Mouse (Mus musculus): ENCODE measurements around the gene Fntb. TPM values are rescaled to one million over a fixed set of nuclear protein-coding genes. Genes with fewer than 3 reads are reported as not detected.

The Fntb gene
- polyA plus RNA-seq, 1 experiment from 2014 or later, result 41.7 TPM

- ATAC-seq (ENCODE audit: insufficient number of reproducible peaks, insufficient read depth, low FRiP score, low TSS enrichment, low read depth), result no peak
- Histone ChIP-seq H3K4me1 (replicated peaks) (no peaks in the 10 kb centered on the region), H3K9ac (replicated peaks) (no peak overlapping the region), H3K27ac (no peak overlapping the region), H3K27me3 (no peaks in the 10 kb centered on the region), H3K4me2 (no peak overlapping the region), H3K36me3 (peaks cover 45% of the 10 kb centered on the region), H3K9me3 (no peaks in the 10 kb centered on the region), H3K4me3 (replicated peaks) (no peak overlapping the region)
- 76% methylated on average over 1 of the region's 1 CpGs for WGBS
Measured at GRCm38 (mm10) chr12:76906278-76906677, 140.9 kb downstream of the Fntb start.

GRCm38 (mm10) chr12:76909218-76909617 is 143.8 kb downstream of the Fntb start:
- no peak for ATAC-seq (ENCODE audit: insufficient number of reproducible peaks, insufficient read depth, low FRiP score, low TSS enrichment, low read depth)
- no peak overlapping the region for H3K4me2 ChIP-seq
- H3K27me3 ChIP-seq, result no peaks in the 10 kb centered on the region
- peaks cover 56% of the 10 kb centered on the region for H3K36me3 ChIP-seq
- no peaks in the 10 kb centered on the region for H3K4me1 ChIP-seq (replicated peaks)
- no peak overlapping the region for H3K4me3 ChIP-seq (replicated peaks)
- no peak overlapping the region for H3K9ac ChIP-seq (replicated peaks)
- WGBS, result 84% methylated on average over 5 of the region's 5 CpGs
- H3K27ac ChIP-seq, result no peak overlapping the region
- no peaks in the 10 kb centered on the region for H3K9me3 ChIP-seq

DNA sequence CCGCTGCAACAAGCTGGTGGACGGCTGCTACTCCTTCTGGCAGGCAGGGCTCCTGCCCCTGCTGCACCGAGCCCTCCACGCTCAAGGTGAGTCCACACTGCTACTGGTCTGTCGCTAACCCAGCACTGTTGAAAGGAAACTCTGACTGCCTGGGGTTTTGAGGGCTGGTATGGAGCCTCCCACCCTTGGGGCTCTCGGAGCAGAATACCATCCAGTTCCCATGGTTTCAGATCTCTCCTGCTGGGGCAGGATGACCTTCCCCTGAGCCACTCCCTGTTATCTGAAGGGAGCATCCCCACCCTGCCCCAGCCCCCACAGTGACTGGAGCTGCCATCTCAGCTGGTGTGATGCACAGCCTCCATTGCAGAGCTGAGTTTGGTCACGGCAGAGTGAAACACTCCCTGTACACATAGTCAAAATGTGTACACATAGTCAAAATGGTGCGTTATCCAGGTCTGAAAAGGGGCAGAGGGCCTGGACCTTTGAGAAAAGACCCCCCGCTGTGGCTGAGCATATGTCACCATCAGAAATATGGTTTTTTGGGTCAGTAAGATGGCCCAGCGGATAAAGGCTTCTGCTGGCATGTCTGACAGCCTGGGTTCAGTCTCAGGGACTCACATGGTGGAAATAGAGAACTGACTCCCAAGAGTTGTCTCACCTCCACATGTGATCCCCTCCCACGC is 145.0 kb downstream of the Fntb start:
- Histone ChIP-seq H3K9me3 (no peaks in the 10 kb centered on the region), H3K4me2 (no peak overlapping the region), H3K27ac (no peak overlapping the region), H3K9ac (replicated peaks) (no peak overlapping the region), H3K4me3 (replicated peaks) (no peak overlapping the region), H3K36me3 (peaks cover 58% of the 10 kb centered on the region), H3K4me1 (replicated peaks) (no peaks in the 10 kb centered on the region), H3K27me3 (no peaks in the 10 kb centered on the region)
- ATAC-seq (ENCODE audit: insufficient number of reproducible peaks, insufficient read depth, low FRiP score, low TSS enrichment, low read depth), result no peak
- 82% methylated on average over 11 of the region's 11 CpGs for WGBS

DNA sequence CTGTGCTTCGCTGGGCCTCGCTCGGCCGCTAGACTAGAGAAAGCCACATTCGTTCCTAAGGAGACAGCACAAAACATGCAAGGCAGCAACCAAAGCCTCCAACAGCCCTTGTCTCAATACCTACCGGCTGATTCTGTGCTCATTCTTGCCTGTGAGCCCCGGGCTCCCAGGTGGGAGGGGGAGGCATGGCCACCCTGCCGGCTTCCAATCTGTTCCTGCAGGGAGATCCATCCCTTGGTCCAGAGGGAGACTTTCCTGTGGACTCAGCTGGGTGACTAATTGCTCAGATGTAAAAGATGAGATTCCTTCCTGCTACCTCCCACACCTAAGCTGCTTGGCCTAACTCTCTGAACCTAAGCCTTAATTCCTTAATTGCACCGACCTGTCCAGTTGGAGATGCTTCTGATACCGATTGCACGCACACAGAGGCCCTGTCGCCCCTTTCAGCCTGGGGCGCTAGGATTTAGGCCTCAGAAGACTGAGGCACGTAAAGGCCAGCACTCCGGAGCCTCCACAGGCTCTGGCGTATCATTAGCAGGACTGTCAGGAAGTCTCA is 145.9 kb downstream of the Fntb start:
- 78% methylated on average over 16 of the region's 16 CpGs for WGBS
- Histone ChIP-seq H3K27ac (no peak overlapping the region), H3K36me3 (peaks cover 58% of the 10 kb centered on the region), H3K9me3 (no peaks in the 10 kb centered on the region), H3K27me3 (no peaks in the 10 kb centered on the region), H3K4me3 (replicated peaks) (no peak overlapping the region), H3K9ac (replicated peaks) (no peak overlapping the region), H3K4me2 (no peak overlapping the region), H3K4me1 (replicated peaks) (no peaks in the 10 kb centered on the region)
- ATAC-seq (ENCODE audit: insufficient number of reproducible peaks, insufficient read depth, low FRiP score, low TSS enrichment, low read depth), result no peak

DNA sequence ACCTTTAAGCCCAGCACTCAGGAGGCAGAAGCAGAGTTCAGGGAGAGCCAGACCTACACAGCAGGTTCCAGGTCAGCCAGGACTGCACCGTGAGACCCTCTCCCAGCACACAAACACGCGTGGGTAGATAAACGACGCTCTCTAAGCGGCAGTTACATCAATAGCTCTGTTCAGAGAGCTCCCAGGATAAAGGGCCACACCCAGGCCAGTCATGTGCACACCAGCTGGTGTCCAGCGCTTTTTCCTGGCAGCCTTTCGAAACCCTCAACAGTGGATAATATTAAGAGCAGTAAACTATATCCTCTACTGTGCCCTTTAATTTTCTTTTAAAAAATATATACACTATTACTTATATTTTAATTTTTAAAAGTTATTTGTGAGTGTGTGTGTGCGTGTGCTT is 146.8 kb downstream of the Fntb start:
- ATAC-seq (ENCODE audit: insufficient number of reproducible peaks, insufficient read depth, low FRiP score, low TSS enrichment, low read depth), result no peak
- 74% methylated on average over 9 of the region's 9 CpGs for WGBS
- Histone ChIP-seq H3K4me3 (replicated peaks) (no peak overlapping the region), H3K9me3 (no peaks in the 10 kb centered on the region), H3K27ac (no peak overlapping the region), H3K4me1 (replicated peaks) (no peaks in the 10 kb centered on the region), H3K4me2 (no peak overlapping the region), H3K27me3 (no peaks in the 10 kb centered on the region), H3K36me3 (peaks cover 60% of the 10 kb centered on the region), H3K9ac (replicated peaks) (no peak overlapping the region)

DNA sequence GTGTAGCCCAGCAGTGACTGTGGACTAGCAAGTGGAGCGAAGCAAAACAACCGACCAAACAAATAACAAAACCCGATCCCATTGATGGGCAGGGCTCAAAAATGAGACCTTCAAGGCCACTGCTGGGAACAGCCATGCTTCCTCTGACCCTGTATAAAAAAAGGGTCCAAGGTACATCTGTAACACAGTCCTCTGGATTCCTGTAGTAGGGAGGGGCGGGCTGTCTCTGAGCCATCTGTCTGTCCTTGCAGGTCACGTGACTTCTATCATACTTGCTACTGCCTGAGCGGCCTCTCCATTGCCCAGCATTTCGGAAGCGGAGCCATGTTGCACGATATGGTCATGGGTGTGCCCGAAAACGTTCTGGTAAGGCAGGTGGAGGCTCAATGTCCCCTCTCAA is 150.8 kb downstream of the Fntb start:
- H3K4me1 ChIP-seq (replicated peaks), result no peaks in the 10 kb centered on the region
- no peak for ATAC-seq (ENCODE audit: insufficient number of reproducible peaks, insufficient read depth, low FRiP score, low TSS enrichment, low read depth)
- 91% methylated on average over 11 of the region's 11 CpGs for WGBS
- H3K4me3 ChIP-seq (replicated peaks), result no peak overlapping the region
- no peak overlapping the region for H3K27ac ChIP-seq
- no peaks in the 10 kb centered on the region for H3K9me3 ChIP-seq
- H3K4me2 ChIP-seq, result no peak overlapping the region
- no peaks in the 10 kb centered on the region for H3K27me3 ChIP-seq
- H3K9ac ChIP-seq (replicated peaks), result no peak overlapping the region
- H3K36me3 ChIP-seq, result peaks cover 62% of the 10 kb centered on the region; the same call in 1 of the 2 replicates

DNA sequence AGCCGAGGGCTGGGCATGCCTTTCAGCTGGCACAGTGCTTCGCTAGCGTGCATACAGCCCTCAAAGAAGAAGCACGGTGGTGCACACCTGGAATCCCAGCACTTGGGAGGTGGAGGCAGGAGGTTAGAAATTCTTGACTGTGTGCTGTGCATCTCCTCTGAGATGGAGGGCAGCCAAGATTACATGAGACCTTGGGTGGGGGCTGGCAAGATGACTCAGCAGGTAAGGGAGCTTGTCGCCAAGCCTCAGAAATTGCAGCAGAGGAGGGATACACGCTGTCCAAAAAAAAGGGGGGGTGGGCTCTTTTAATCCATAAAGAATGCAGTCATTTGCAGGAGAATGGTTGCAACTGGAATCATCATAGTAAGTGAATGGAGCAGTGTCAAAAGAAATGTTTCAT is 152.7 kb downstream of the Fntb start:
- H3K4me2 ChIP-seq, result no peak overlapping the region
- no peaks in the 10 kb centered on the region for H3K4me1 ChIP-seq (replicated peaks)
- no peak overlapping the region for H3K4me3 ChIP-seq (replicated peaks)
- no peak for ATAC-seq (ENCODE audit: insufficient number of reproducible peaks, insufficient read depth, low FRiP score, low TSS enrichment, low read depth)
- WGBS, result 85% methylated on average over 6 of the region's 6 CpGs
- no peak overlapping the region for H3K27ac ChIP-seq
- peaks cover 57% of the 10 kb centered on the region; the same call in 1 of the 2 replicates for H3K36me3 ChIP-seq
- no peak overlapping the region for H3K9ac ChIP-seq (replicated peaks)
- H3K9me3 ChIP-seq, result no peaks in the 10 kb centered on the region
- H3K27me3 ChIP-seq, result no peaks in the 10 kb centered on the region

- peaks cover 50% of the 10 kb centered on the region; the same call in 1 of the 2 replicates for H3K36me3 ChIP-seq
- 52% methylated on average over 3 of the region's 3 CpGs for WGBS
- H3K4me2 ChIP-seq, result no peak overlapping the region
Measured at GRCm38 (mm10) chr12:76918855-76919254, 153.5 kb downstream of the Fntb start.

DNA sequence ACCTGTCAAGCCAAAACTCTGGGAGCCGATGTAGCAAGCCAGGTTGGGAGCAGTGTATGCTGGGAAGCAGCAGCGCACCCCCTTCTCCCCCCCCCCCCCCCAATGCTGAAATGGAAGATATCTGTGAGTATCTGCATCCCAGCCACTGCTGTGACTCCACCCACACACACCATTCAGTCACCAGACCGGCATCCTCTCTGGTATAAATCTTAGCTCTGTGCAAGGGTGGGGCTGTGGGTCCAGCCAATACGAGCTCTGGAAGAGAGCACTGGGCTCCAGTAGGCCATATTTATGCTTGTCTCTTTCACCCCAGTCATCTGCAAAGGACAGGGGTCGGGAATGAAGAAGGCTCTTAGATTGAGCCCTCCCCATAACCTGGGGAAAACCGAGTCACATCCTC is 155.0 kb downstream of the Fntb start:
- Histone ChIP-seq H3K4me1 (replicated peaks) (no peaks in the 10 kb centered on the region), H3K9me3 (no peaks in the 10 kb centered on the region), H3K27ac (no peak overlapping the region), H3K27me3 (no peaks in the 10 kb centered on the region), H3K4me2 (no peak overlapping the region), H3K4me3 (replicated peaks) (no peak overlapping the region), H3K9ac (replicated peaks) (no peak overlapping the region), H3K36me3 (peaks cover 39% of the 10 kb centered on the region; the same call in 1 of the 2 replicates)
- no peak for ATAC-seq (ENCODE audit: insufficient number of reproducible peaks, insufficient read depth, low FRiP score, low TSS enrichment, low read depth)
- WGBS, result 76% methylated on average over 6 of the region's 6 CpGs

More at GRCm38 (mm10) chr12:76918855-76919254, 153.5 kb downstream of the Fntb start:
- no peaks in the 10 kb centered on the region for H3K27me3 ChIP-seq
- no peak overlapping the region for H3K9ac ChIP-seq (replicated peaks)
- no peak overlapping the region for H3K27ac ChIP-seq
- no peaks in the 10 kb centered on the region for H3K4me1 ChIP-seq (replicated peaks)
- no peak overlapping the region for H3K4me3 ChIP-seq (replicated peaks)
- no peaks in the 10 kb centered on the region for H3K9me3 ChIP-seq
- no peak for ATAC-seq (ENCODE audit: insufficient number of reproducible peaks, insufficient read depth, low FRiP score, low TSS enrichment, low read depth)

DNA sequence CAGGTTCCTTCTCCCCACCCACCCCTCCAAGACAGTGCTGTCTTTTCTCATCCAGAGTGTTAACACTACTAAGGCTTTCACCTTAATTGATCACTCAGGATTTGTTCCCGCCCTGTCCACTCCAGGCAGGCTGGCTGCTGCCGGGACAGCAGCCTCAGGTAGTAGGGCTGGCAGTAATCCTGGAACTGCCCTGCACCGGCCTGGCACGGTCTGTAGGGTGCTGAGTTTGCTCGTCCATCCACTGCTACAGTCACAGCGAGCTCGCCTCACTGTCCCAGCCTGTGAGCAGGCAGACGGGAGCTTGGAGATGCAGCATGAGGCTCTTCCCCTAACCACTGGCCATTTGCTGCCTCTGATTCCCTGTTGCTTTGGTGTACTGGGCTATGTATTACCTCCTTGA is 155.6 kb downstream of the Fntb start:
- H3K4me1 ChIP-seq (replicated peaks), result no peaks in the 10 kb centered on the region
- 84% methylated on average over 8 of the region's 8 CpGs for WGBS
- no peak overlapping the region for H3K4me3 ChIP-seq (replicated peaks)
- no peaks in the 10 kb centered on the region for H3K9me3 ChIP-seq
- no peak overlapping the region for H3K4me2 ChIP-seq
- H3K9ac ChIP-seq (replicated peaks), result no peak overlapping the region
- H3K27me3 ChIP-seq, result no peaks in the 10 kb centered on the region
- H3K27ac ChIP-seq, result no peak overlapping the region
- peaks cover 39% of the 10 kb centered on the region; the same call in 1 of the 2 replicates for H3K36me3 ChIP-seq
- ATAC-seq (ENCODE audit: insufficient number of reproducible peaks, insufficient read depth, low FRiP score, low TSS enrichment, low read depth), result no peak

- peaks cover 21% of the 10 kb centered on the region; the same call in 1 of the 2 replicates for H3K36me3 ChIP-seq
- H3K27ac ChIP-seq, result no peak overlapping the region
- H3K4me1 ChIP-seq (replicated peaks), result no peaks in the 10 kb centered on the region
- 94% methylated on average over 8 of the region's 8 CpGs for WGBS
- no peak overlapping the region for H3K4me3 ChIP-seq (replicated peaks)
- H3K4me2 ChIP-seq, result no peak overlapping the region
- no peaks in the 10 kb centered on the region for H3K27me3 ChIP-seq
- no peak for ATAC-seq (ENCODE audit: insufficient number of reproducible peaks, insufficient read depth, low FRiP score, low TSS enrichment, low read depth)
- no peaks in the 10 kb centered on the region for H3K9me3 ChIP-seq
- no peak overlapping the region for H3K9ac ChIP-seq (replicated peaks)
Measured at GRCm38 (mm10) chr12:76923118-76923517, 157.7 kb downstream of the Fntb start.
